Mouse (Mus musculus): ENCODE results near the gene Msi2. TPM values are rescaled to one million over a fixed set of nuclear protein-coding genes. Genes with fewer than 3 reads are reported as not detected.

Msi2 gene
- polyA plus RNA-seq, 1 experiment from 2014 or later: 10.0 TPM

DNA sequence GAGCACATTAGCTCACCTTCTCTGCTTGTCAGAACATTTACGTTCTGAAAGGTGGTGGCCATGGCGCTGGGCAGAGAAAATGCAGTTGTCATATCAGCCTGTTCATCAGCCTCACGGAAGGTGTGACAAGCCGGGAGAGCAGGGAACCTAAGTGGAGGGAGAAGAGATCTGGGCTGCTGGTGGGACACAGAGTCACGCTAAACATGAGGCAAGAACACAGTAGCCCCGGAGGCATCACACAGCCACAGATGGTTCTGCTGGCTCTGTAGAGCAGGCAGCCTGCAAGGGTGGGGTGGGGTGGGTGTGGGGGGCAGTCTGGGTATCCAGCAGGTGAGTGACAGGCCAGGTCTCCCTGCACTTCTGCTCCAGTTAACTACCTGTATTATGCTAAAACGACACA lies 210.2 kb downstream of the Msi2 start:
- Histone ChIP-seq H3K27ac (ENCODE audit: low read length) (no peak overlapping the region), H3K4me2 (ENCODE audit: low read depth, low read length) (no peak overlapping the region)

DNA sequence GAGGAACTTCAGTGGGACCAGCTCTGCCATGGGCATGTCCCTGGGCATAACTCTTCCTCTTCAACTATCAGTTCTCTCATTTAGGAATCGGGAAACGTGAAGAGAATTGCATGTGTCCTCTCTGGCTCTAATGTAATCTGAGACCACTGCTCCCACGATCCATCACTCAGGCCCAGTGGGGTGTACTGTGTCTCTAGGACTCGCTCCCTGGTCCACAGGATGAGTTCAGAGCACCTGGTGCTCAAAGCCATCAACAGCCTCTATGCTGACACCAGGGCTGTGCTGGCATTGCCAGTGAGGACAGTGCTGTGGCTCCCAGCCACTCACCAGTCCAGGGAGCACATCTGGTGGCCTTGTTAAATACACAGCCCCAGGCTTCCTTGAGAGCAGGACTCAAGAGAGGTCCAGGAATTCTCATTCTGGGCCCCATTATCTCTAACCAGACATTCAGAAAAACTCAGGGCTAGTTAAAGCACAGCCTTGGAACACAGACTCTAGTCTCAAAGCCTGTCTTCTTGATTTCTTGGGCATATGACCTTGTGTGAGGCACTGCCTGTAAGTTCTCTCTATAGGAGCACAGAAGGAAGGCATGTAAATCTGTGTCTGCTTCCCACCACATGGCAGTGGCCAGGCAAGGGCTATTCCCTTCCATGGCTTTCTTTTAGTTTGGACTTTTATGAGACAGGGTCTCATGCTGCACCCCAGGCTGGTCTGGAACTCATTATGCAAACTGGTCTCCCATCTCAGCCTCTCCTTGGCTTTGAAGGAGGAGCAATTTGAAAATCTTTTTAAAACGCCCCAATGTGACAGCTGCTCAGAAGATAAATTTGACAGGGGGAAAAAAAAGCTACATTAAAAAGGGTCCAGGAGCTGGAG lies 211.5 kb downstream of the Msi2 start:
- Histone ChIP-seq H3K27me3 (replicated peaks; ENCODE audit: control insufficient read depth, insufficient read depth, low read length) (no peaks in the 10 kb centered on the region), H3K36me3 (ENCODE audit: control insufficient read depth, insufficient read depth, low read length) (no peaks in the 10 kb centered on the region), H3K4me3 (ENCODE audit: low read length) (no peak overlapping the region), H3K9me3 (ENCODE audit: control insufficient read depth, low read length) (no peaks in the 10 kb centered on the region), H3K4me2 (ENCODE audit: low read depth, low read length) (no peak overlapping the region), H3K27ac (ENCODE audit: low read length) (no peak overlapping the region), H3K9ac (ENCODE audit: low read depth, low read length) (no peak overlapping the region), H3K4me1 (ENCODE audit: control insufficient read depth, insufficient read depth, low read length) (no peaks in the 10 kb centered on the region)
- ATAC-seq: no peak
- WGBS: 48% methylated on average over 5 of the region's 5 CpGs

More for the DNA sequence above, 210.2 kb downstream of the Msi2 start:
- Histone ChIP-seq H3K9me3 (ENCODE audit: control insufficient read depth, low read length) (no peaks in the 10 kb centered on the region), H3K4me3 (ENCODE audit: low read length) (no peak overlapping the region), H3K36me3 (ENCODE audit: control insufficient read depth, insufficient read depth, low read length) (no peaks in the 10 kb centered on the region), H3K27me3 (replicated peaks; ENCODE audit: control insufficient read depth, insufficient read depth, low read length) (no peaks in the 10 kb centered on the region), H3K4me1 (ENCODE audit: control insufficient read depth, insufficient read depth, low read length) (0 out of 2 replicates have a peak, but pooled peaks cover 3% of the 10 kb centered on the region), H3K9ac (ENCODE audit: low read depth, low read length) (no peak overlapping the region)
- no peak for ATAC-seq
- WGBS: 87% methylated on average over 7 of the region's 7 CpGs

DNA sequence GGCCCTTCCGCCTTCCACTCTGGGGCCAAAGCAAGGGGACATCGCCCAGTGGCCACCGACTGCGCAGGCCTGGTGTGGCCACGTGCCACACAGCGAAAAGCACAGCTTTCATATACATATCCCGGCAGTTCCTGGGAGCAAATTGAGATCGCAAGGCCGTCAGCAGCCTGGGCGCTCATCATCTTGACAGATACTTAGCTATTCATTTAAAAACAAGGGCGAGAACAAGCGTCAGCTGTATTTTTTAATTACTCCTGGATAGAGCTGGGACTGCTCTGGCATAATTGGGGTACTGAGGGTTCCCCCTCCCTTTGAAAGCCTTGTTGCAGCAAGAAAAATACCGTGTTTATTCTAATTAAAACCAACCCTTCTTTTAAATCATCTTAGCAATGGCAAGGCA lies 212.2 kb downstream of the Msi2 start:
- 82% methylated on average over 13 of the region's 13 CpGs for WGBS

DNA sequence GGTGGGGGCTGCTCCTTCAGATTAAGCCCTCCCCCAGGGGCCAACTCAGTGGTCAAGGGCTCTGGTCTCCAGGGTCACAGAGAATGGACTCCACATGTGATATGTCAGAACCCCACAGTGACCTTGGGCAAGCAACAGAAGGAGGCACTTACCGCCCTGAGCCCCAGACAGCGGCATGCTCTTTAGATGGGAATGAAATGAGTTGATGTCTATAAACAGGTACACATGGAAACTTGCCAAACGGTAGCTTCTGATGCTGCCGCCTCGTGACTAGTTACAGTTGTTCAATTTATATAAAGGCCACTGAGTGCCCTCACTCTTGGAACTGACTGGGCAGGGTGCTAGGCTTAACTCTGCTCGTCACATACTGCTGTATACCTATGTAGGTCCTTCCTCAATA lies 215.7 kb downstream of the Msi2 start:
- Histone ChIP-seq H3K27me3 (replicated peaks; ENCODE audit: control insufficient read depth, insufficient read depth, low read length) (no peaks in the 10 kb centered on the region), H3K9me3 (ENCODE audit: control insufficient read depth, low read length) (no peaks in the 10 kb centered on the region), H3K4me3 (ENCODE audit: low read length) (no peak overlapping the region), H3K36me3 (ENCODE audit: control insufficient read depth, insufficient read depth, low read length) (no peaks in the 10 kb centered on the region), H3K27ac (ENCODE audit: low read length) (no peak overlapping the region), H3K4me1 (ENCODE audit: control insufficient read depth, insufficient read depth, low read length) (no peaks in the 10 kb centered on the region; the same call in 1 of the 2 replicates), H3K9ac (ENCODE audit: low read depth, low read length) (no peak overlapping the region), H3K4me2 (ENCODE audit: low read depth, low read length) (no peak overlapping the region)
- no peak for ATAC-seq
- 84% methylated on average over 6 of the region's 6 CpGs for WGBS

More for the DNA sequence above, 212.2 kb downstream of the Msi2 start:
- H3K9ac ChIP-seq (ENCODE audit: low read depth, low read length): no peak overlapping the region
- H3K36me3 ChIP-seq (ENCODE audit: control insufficient read depth, insufficient read depth, low read length): no peaks in the 10 kb centered on the region
- H3K4me1 ChIP-seq (ENCODE audit: control insufficient read depth, insufficient read depth, low read length): no peaks in the 10 kb centered on the region
- H3K4me2 ChIP-seq (ENCODE audit: low read depth, low read length): no peak overlapping the region
- ATAC-seq: no peak
- no peak overlapping the region for H3K4me3 ChIP-seq (ENCODE audit: low read length)
- H3K27ac ChIP-seq (ENCODE audit: low read length): no peak overlapping the region
- H3K27me3 ChIP-seq (replicated peaks; ENCODE audit: control insufficient read depth, insufficient read depth, low read length): no peaks in the 10 kb centered on the region
- H3K9me3 ChIP-seq (ENCODE audit: control insufficient read depth, low read length): no peaks in the 10 kb centered on the region

DNA sequence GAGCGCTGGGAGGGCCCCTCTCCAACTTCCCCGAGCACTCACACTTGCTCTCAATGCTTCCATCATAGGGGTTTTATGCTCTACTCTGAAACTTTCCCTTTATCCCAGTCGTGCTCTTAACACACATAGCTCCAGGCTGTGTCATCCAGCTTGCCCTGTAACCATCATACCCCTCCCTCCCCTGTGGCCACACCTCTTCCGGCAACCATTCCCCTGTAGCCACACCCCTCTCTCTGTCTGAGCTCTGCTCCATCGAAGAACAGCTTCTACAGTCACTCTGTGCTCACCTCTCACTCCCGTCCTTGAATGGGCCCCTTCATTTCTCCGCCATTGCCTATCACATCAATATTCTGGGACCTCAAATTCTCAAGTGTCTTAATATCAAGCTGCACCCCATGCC lies 219.8 kb downstream of the Msi2 start:
- Histone ChIP-seq H3K9ac (ENCODE audit: low read depth, low read length) (no peak overlapping the region), H3K36me3 (ENCODE audit: control insufficient read depth, insufficient read depth, low read length) (no peaks in the 10 kb centered on the region), H3K27ac (ENCODE audit: low read length) (no peak overlapping the region), H3K4me1 (ENCODE audit: control insufficient read depth, insufficient read depth, low read length) (no peaks in the 10 kb centered on the region; the same call in 1 of the 2 replicates), H3K4me2 (ENCODE audit: low read depth, low read length) (no peak overlapping the region), H3K9me3 (ENCODE audit: control insufficient read depth, low read length) (no peaks in the 10 kb centered on the region), H3K4me3 (ENCODE audit: low read length) (no peak overlapping the region), H3K27me3 (replicated peaks; ENCODE audit: control insufficient read depth, insufficient read depth, low read length) (no peaks in the 10 kb centered on the region)
- peak; percentile 71 for ATAC-seq
- 60% methylated on average over 7 of the region's 7 CpGs for WGBS

DNA sequence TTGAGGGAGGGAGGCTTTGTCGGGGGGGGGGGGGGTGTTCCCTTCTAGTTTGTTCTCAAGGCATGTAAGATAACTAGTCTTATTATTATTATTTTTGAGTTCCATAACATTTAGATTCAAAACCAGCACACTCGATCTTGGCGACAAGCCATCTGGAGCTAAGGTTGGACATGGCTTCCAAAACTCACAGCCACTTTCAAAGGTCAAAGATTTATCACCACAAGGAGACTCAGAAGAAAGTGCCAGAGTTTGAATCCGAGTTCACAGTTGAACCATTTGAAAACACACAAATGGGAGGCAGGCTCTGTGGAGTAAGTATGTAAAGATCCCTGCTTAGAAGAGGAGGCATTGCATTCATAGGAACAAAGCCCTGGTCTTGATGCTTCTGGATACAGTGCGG lies 221.9 kb downstream of the Msi2 start:
- no peak for ATAC-seq
- no peaks in the 10 kb centered on the region for H3K9me3 ChIP-seq (ENCODE audit: control insufficient read depth, low read length)
- H3K27me3 ChIP-seq (replicated peaks; ENCODE audit: control insufficient read depth, insufficient read depth, low read length): no peaks in the 10 kb centered on the region
- H3K9ac ChIP-seq (ENCODE audit: low read depth, low read length): no peak overlapping the region
- H3K27ac ChIP-seq (ENCODE audit: low read length): no peak overlapping the region
- H3K36me3 ChIP-seq (ENCODE audit: control insufficient read depth, insufficient read depth, low read length): no peaks in the 10 kb centered on the region
- no peak overlapping the region for H3K4me2 ChIP-seq (ENCODE audit: low read depth, low read length)
- H3K4me1 ChIP-seq (ENCODE audit: control insufficient read depth, insufficient read depth, low read length): no peaks in the 10 kb centered on the region; the same call in 1 of the 2 replicates
- no peak overlapping the region for H3K4me3 ChIP-seq (ENCODE audit: low read length)
- 76% methylated on average over 5 of the region's 5 CpGs for WGBS

DNA sequence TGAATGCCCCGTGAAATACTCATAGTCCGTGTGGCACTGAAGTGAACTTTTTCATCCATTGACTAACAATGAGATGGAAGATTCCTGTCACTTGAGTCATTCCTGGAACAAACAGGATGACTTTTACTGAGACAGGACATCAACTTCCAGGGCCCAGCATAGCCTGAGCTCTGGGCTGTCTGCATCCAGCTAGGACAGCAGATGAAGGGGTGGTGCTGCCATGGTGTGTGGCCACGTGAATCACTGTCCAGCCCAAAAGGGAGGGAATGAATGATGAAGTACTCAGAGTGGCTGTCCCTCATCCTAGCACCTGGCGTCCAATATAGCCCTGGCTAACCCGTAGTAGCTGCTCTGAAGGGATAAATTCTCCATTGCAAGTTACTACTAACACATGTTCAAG lies 222.6 kb downstream of the Msi2 start:
- no peak for ATAC-seq
- 90% methylated on average over 5 of the region's 5 CpGs for WGBS
- Histone ChIP-seq H3K4me2 (ENCODE audit: low read depth, low read length) (no peak overlapping the region), H3K36me3 (ENCODE audit: control insufficient read depth, insufficient read depth, low read length) (no peaks in the 10 kb centered on the region), H3K27ac (ENCODE audit: low read length) (no peak overlapping the region), H3K9ac (ENCODE audit: low read depth, low read length) (no peak overlapping the region), H3K27me3 (replicated peaks; ENCODE audit: control insufficient read depth, insufficient read depth, low read length) (no peaks in the 10 kb centered on the region), H3K4me3 (ENCODE audit: low read length) (no peak overlapping the region), H3K4me1 (ENCODE audit: control insufficient read depth, insufficient read depth, low read length) (no peaks in the 10 kb centered on the region; the same call in 1 of the 2 replicates), H3K9me3 (ENCODE audit: control insufficient read depth, low read length) (no peaks in the 10 kb centered on the region)

DNA sequence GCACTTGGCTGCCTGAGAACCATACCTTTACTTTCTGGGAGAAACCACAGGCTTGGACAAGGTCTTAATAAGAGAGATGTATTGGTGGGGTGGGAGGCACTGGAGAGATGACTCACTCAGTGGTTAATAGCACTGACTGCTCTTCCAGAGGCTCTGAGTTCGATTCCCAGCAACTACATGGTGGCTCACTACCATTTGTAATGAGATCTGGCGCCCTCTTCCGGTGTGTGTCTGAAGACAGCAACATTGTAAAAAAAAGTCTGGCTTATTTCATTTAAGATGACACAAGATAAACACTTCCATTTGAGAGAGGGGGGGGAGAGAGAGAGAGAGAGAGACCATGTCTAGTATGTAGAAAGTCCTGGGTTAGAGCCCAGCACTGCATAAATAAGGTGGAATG lies 223.3 kb downstream of the Msi2 start:
- no peaks in the 10 kb centered on the region for H3K9me3 ChIP-seq (ENCODE audit: control insufficient read depth, low read length)
- H3K36me3 ChIP-seq (ENCODE audit: control insufficient read depth, insufficient read depth, low read length): no peaks in the 10 kb centered on the region
- 61% methylated on average over 3 of the region's 3 CpGs for WGBS
- H3K27ac ChIP-seq (ENCODE audit: low read length): no peak overlapping the region
- ATAC-seq: no peak
- no peak overlapping the region for H3K4me3 ChIP-seq (ENCODE audit: low read length)
- no peak overlapping the region for H3K9ac ChIP-seq (ENCODE audit: low read depth, low read length)
- no peaks in the 10 kb centered on the region for H3K27me3 ChIP-seq (replicated peaks; ENCODE audit: control insufficient read depth, insufficient read depth, low read length)
- no peak overlapping the region for H3K4me2 ChIP-seq (ENCODE audit: low read depth, low read length)
- no peaks in the 10 kb centered on the region; the same call in 1 of the 2 replicates for H3K4me1 ChIP-seq (ENCODE audit: control insufficient read depth, insufficient read depth, low read length)

DNA sequence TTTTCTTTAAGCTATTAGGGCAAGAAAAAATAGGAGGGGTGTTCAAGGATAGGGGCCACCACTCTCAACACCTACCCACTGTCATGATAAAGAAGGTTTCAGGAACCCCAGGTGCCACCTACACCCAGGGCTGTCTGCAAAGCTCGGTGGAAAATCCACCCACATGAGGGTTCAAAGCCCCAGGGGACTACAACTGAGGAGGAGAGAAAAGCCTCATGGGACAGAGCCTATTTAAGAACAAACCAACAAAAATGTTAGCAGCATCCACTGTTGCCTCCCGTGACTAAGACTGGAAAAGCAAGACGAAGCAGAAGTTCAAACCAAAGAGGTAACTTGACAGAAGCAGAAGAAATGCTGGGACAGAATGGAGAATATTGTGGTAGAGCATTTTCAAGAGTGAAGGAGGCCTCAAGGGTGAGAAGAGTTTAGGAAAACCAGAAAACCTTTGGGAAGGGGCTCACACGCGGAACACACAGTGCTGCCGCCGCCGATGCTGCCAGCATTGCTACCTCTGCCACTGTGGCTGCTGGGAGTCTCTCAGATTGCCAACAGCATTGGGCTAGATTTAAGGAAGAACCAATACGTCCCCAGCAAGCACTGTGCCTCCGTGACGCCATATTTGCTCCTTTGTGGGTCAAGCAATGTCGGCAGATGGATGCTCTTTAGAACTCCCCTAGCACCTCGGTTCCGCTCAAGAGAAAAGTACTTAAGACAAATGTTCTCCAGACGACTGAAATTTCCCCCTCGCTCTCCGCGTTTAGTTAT lies 224.3 kb downstream of the Msi2 start:
- no peaks in the 10 kb centered on the region for H3K9me3 ChIP-seq (ENCODE audit: control insufficient read depth, low read length)
- no peak for ATAC-seq
- H3K27me3 ChIP-seq (replicated peaks; ENCODE audit: control insufficient read depth, insufficient read depth, low read length): no peaks in the 10 kb centered on the region
- H3K27ac ChIP-seq (ENCODE audit: low read length): no peak overlapping the region
- H3K4me2 ChIP-seq (ENCODE audit: low read depth, low read length): no peak overlapping the region
- H3K36me3 ChIP-seq (ENCODE audit: control insufficient read depth, insufficient read depth, low read length): no peaks in the 10 kb centered on the region
- H3K4me1 ChIP-seq (ENCODE audit: control insufficient read depth, insufficient read depth, low read length): no peaks in the 10 kb centered on the region; the same call in 1 of the 2 replicates
- H3K9ac ChIP-seq (ENCODE audit: low read depth, low read length): no peak overlapping the region
- WGBS: 83% methylated on average over 18 of the region's 18 CpGs
- H3K4me3 ChIP-seq (ENCODE audit: low read length): no peak overlapping the region
